Mouse (Mus musculus): ENCODE results near the gene Sympk.

DNA sequence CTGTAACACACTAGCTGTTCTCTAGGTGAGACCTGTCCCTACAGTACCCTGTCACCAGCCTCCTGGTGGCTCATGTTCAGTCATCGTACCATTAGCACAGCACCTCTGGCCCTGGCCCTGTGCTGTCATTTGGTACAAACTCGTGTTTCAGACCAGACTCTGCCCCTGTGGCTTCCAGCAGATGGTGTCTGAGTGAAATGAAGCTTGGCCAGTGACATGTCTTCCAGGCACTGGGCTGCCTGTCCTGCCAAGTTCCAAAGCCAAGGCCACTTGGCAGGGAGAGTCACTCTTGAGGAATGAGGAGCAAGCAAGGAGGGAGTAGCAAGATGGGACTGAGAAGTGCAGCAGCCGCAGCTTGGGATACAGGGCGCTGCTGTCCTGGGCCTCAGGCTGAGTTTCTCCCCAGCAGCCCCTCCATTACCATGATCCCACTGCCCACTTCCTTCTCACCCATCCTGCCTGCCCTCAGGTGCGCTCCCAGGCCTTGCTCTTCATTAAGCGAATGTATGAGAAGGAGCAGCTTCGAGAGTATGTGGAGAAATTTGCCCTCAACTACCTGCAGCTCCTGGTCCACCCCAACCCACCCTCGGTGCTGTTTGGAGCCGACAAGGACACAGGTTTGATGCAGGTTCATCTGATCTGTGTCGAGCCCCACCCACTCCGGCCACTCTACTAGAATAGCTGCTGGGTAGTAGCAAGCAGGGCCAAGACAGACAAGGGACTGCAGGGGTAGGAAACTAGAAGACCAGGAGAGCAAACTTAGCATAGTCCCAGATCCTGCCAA lies 22.3 kb downstream of the Sympk start:
- TF ChIP-seq CTCF (IDR thresholded peaks at IDR 0.05) (no peak), EP300 (IDR thresholded peaks at IDR 0.05) (no peak)

All from lung, postnatal 0 days (tissue).